Mouse (Mus musculus): ENCODE data around the gene Olfr847.

GRCm38 (mm10) chr9:19378569-19378968, at the start of gene Olfr847:
- TF ChIP-seq CTCF (IDR thresholded peaks at IDR 0.05; ENCODE audit: low read depth, low read length) (no peak), POLR2A (IDR thresholded peaks at IDR 0.05; ENCODE audit: borderline replicate concordance, low read depth, low read length) (no peak)
